ENCODE assay signal across 11 mouse cellular contexts in genomic region chr7:112128810-112129209, GRCm38 (mm10). TPM values are rescaled to one million over a fixed set of nuclear protein-coding genes. Genes with fewer than 3 reads are reported as not detected.
DNase-seq lines count a peak whose midpoint lies in the region; ATAC-seq lines count a peak whose summit lies in the region.
"Had no signal": no experiment of that assay in that cellular context is flagged by ENCODE, and none has a peak within 500 bp of the region (broad histone marks: within the 10 kb centered on the region; RNA-seq: fewer than 3 reads in every experiment).

No protein-coding gene starts in this region.

- 0 out of 2 replicates have a peak, but pooled peaks cover 6% of the 10 kb centered on the region for H3K36me3 ChIP-seq in heart, embryonic 14.5 days (ENCODE audit: control insufficient read depth, insufficient read depth, low read length)
- no peaks in the 10 kb centered on the region for H3K36me3 ChIP-seq in limb, embryonic 10.5 days
- H3K36me3 ChIP-seq: forebrain, embryonic 15.5 days; midbrain, embryonic 12.5 days had no signal

- no peaks in the 10 kb centered on the region for H3K27me3 ChIP-seq in heart, embryonic 14.5 days (ENCODE audit: control insufficient read depth, insufficient read depth, low read length)
- no peaks in the 10 kb centered on the region for H3K27me3 ChIP-seq in limb, embryonic 10.5 days (ENCODE audit: low read depth, poor library complexity, severe bottlenecking)
- H3K27me3 ChIP-seq: CH12.LX; forebrain, embryonic 15.5 days; midbrain, embryonic 12.5 days had no signal

- H3K4me3 ChIP-seq in heart, embryonic 14.5 days (ENCODE audit: control insufficient read depth in 1 of 2, insufficient read depth in 1 of 2, low read depth in 1 of 2, low read length in 2 of 2), result no peak overlapping the region
- no peak overlapping the region for H3K4me3 ChIP-seq in limb, embryonic 10.5 days
- H3K4me3 ChIP-seq: forebrain, embryonic 15.5 days; midbrain, embryonic 12.5 days had no signal

- no peaks in the 10 kb centered on the region for H3K9me3 ChIP-seq in heart, embryonic 14.5 days (ENCODE audit: control insufficient read depth, low read length)
- H3K9me3 ChIP-seq in limb, embryonic 10.5 days (replicated peaks), result no peaks in the 10 kb centered on the region
- H3K9me3 ChIP-seq: forebrain, embryonic 15.5 days; midbrain, embryonic 12.5 days had no signal

- DNase-seq in gastrocnemius, postnatal 25 days, result peak; percentile 51
- DNase-seq in gastrocnemius, postnatal 4 days (ENCODE audit: low spot score in 2 of 2), result no peak
- peak; percentile 43 to 55 for DNase-seq in adrenal gland, postnatal 36 days
- DNase-seq in limb, embryonic 10.5 days (ENCODE audit: low spot score), result peak; percentile 45
- DNase-seq in layer of hippocampus, postnatal 36 days, result no peak
- DNase-seq in lung, postnatal 25 days (ENCODE audit: low spot score), result no peak
- no peak for DNase-seq in urinary bladder, postnatal 10 days (ENCODE audit: low spot score)

- ATAC-seq in heart, embryonic 14.5 days (ENCODE audit: insufficient number of reproducible peaks, insufficient read depth, low FRiP score, low read depth), result peak; percentile 40; the same call in 1 of the 2 replicates
- ATAC-seq: forebrain, embryonic 15.5 days had no signal

- WGBS in heart, embryonic 14.5 days, result 42% methylated on average over 4 of the region's 4 CpGs
- 69% methylated on average over 4 of the region's 4 CpGs for WGBS in limb, embryonic 10.5 days

- H3K4me1 ChIP-seq in heart, embryonic 14.5 days (ENCODE audit: control insufficient read depth in 2 of 2, insufficient read depth in 2 of 2, low read length in 2 of 2), result peaks cover 48 to 54% of the 10 kb centered on the region in 2 experiments
- H3K4me1 ChIP-seq in limb, embryonic 10.5 days, result peaks cover 26% of the 10 kb centered on the region
- H3K4me1 ChIP-seq: midbrain, embryonic 12.5 days had no signal

- no peak overlapping the region for H3K4me2 ChIP-seq in heart, embryonic 14.5 days (ENCODE audit: low read length)
- H3K4me2 ChIP-seq: forebrain, embryonic 15.5 days; midbrain, embryonic 12.5 days had no signal

- peak overlapping the region in 1 of 2 experiments; percentile 68; a peak in 2 of 4 replicates for H3K27ac ChIP-seq in heart, embryonic 14.5 days (replicated peaks in 1 of 2; ENCODE audit: control insufficient read depth in 1 of 2, insufficient read depth in 1 of 2, low read depth in 2 of 2, low read length in 2 of 2)
- peak overlapping the region; percentile 37; the same call in 1 of the 2 replicates for H3K27ac ChIP-seq in limb, embryonic 10.5 days
- H3K27ac ChIP-seq: forebrain, embryonic 15.5 days; midbrain, embryonic 12.5 days had no signal

- H3K9ac ChIP-seq in heart, embryonic 14.5 days (ENCODE audit: low read length), result no peak overlapping the region
- H3K9ac ChIP-seq: forebrain, embryonic 15.5 days; midbrain, embryonic 12.5 days had no signal

RNA-seq across cellular contexts. Expression of gene Dkk3, which starts 30.0 kb away (rescaled TPM):
- 1 to 10 TPM; 1.9 to 2.0 TPM for total RNA-seq in gastrocnemius, postnatal 25 days (2021)
- 10 to 100 TPM; 15.8 to 20.6 TPM for total RNA-seq in gastrocnemius, postnatal 4 days (2021)
- total RNA-seq in adrenal gland, postnatal 36 days (2021), result 10 to 100 TPM; 15.9 to 18.9 TPM
- polyA plus RNA-seq in heart, embryonic 14.5 days (2014; fragmentation: Nextera tagmentation; extraction: Ambion mirVana), result 65.4 and 86.3 TPM in 2 replicates
- 4.9 and 6.3 TPM in 2 replicates for polyA plus RNA-seq in limb, embryonic 10.5 days (2016; fragmentation: Nextera tagmentation; extraction: Ambion mirVana)
- total RNA-seq in layer of hippocampus, postnatal 36 days (2021), result 100 to 1,000 TPM; 246 to 273 TPM

Comparison
In these comparisons a context has a peak if more than half of its experiments do, and no peak if none do; other contexts are left out.
1. DNase-seq: peak in gastrocnemius, postnatal 25 days (single experiment), adrenal gland, postnatal 36 days (2 of 2) and limb, embryonic 10.5 days (single experiment); none in gastrocnemius, postnatal 4 days (0 of 2), layer of hippocampus, postnatal 36 days (0 of 2), lung, postnatal 25 days (single experiment) and urinary bladder, postnatal 10 days (single experiment).
2. RNA of gene Dkk3, which starts 30.0 kb away (total RNA-seq): 246 to 273 TPM in layer of hippocampus, postnatal 36 days; 15.8 to 20.6 TPM in gastrocnemius, postnatal 4 days, 15.9 to 18.9 TPM in adrenal gland, postnatal 36 days and 1.9 to 2.0 TPM in gastrocnemius, postnatal 25 days; every median in the first group is over 10 times any median in the second.